Mouse (Mus musculus) heart, embryonic 14.5 days (tissue): ENCODE results near the gene Glb1l. TPM values are rescaled to one million over a fixed set of nuclear protein-coding genes. Genes with fewer than 3 reads are reported as not detected.

Experiments used
- ATAC-seq: fragments of 200-750 bp; cut with Nextera tagmentation; 2 replicates; pipeline ENCODE4 v1.8.0; 2017; ENCODE audit warnings: low read depth, moderate TSS enrichment; ENCODE audit not compliant: insufficient number of reproducible peaks, insufficient read depth, low FRiP score
- H3K27ac ChIP-seq, 2 experiments: fragments of 200-500 bp in 1 of 2; fragments of 300-500 bp in 1 of 2; sonication (generic) in 1 of 2; replicated peaks in 1 of 2; 2 replicates each; pipeline ENCODE4 v1.5.1; 2012 to 2014; ENCODE audit warnings: low read depth in 2 of 2, low read length in 2 of 2, control low read depth in 1 of 2, mild to moderate bottlenecking in 1 of 2, mixed read lengths in 1 of 2; ENCODE audit not compliant: control insufficient read depth in 1 of 2, insufficient read depth in 1 of 2
- H3K27me3 ChIP-seq: fragments of 300-500 bp; sonication (generic); 2 replicates; pipeline ENCODE4 v1.6.1; 2014; ENCODE audit warnings: mild to moderate bottlenecking, low read length, control low read depth; ENCODE audit not compliant: control insufficient read depth, insufficient read depth
- H3K36me3 ChIP-seq: fragments of 300-500 bp; sonication (generic); 2 replicates; pipeline ENCODE4 v1.6.1; 2014; ENCODE audit warnings: mild to moderate bottlenecking, control low read depth, low read length, mixed read lengths; ENCODE audit not compliant: control insufficient read depth, insufficient read depth
- H3K4me1 ChIP-seq, 2 experiments: fragments of 200-500 bp in 1 of 2; fragments of 300-500 bp in 1 of 2; sonication (generic) in 1 of 2; 2 replicates each; pipeline ENCODE4 v1.6.1; 2012 to 2014; ENCODE audit warnings: low read length in 2 of 2, control low read depth in 1 of 2, mixed read lengths in 1 of 2; ENCODE audit not compliant: control insufficient read depth in 2 of 2, insufficient read depth in 2 of 2
- H3K4me2 ChIP-seq: fragments of 300-500 bp; sonication (generic); 2 replicates; pipeline ENCODE4 v1.6.1; 2014; ENCODE audit warnings: mild to moderate bottlenecking, low read length
- H3K4me3 ChIP-seq, 2 experiments: fragments of 200-500 bp in 1 of 2; fragments of 300-500 bp in 1 of 2; sonication (generic) in 1 of 2; 2 replicates each; pipeline ENCODE4 v1.5.1; 2012 to 2014; ENCODE audit warnings: low read length in 2 of 2, mild to moderate bottlenecking in 2 of 2, control low read depth in 1 of 2, low read depth in 1 of 2, moderate library complexity in 1 of 2; ENCODE audit not compliant: control insufficient read depth in 1 of 2, insufficient read depth in 1 of 2
- H3K9ac ChIP-seq: fragments of 300-500 bp; sonication (generic); 2 replicates; pipeline ENCODE4 v1.6.1; 2014; ENCODE audit warnings: mild to moderate bottlenecking, low read length
- H3K9me3 ChIP-seq: fragments of 300-500 bp; sonication (generic); 2 replicates; pipeline ENCODE4 v1.6.1; 2016; ENCODE audit warnings: low read length, control low read depth; ENCODE audit not compliant: control insufficient read depth
- WGBS: fragments of 180-500 bp; shearing (Covaris S2); extraction: QIAGEN DNeasy Blood & Tissue Kit; methylation state at CpG from one replicate; pipeline ENCODE4 v1.1.7; 2014; 5-methylcytosine and 5-hydroxymethylcytosine counted together
- polyA plus RNA-seq: library from polyadenylated mRNA; unstranded; fragments of >200 nt; fragmentation: Nextera tagmentation; extraction: Ambion mirVana; gene quantifications from 2 replicates; pipeline ENCODE4 v1.2.1, GENCODE M21; 2014

Glb1l gene
- polyA plus RNA-seq, 1 experiment from 2014 or later: 8.4 TPM

GRCm38 (mm10) chr1:75219531-75219930 lies 8.9 kb upstream of the Glb1l start, which contains the start of gene Tuba4a:
Tuba4a (minus strand) TSS chr1:75219865.
- peaks cover 18% of the 10 kb centered on the region for H3K36me3 ChIP-seq
- peak within 1 kb of the TSS in 1 of 2 experiments; percentile 21; a peak in 1 of 4 replicates for H3K27ac ChIP-seq
- peak within 1 kb of the TSS; percentile 77 for H3K9ac ChIP-seq
- H3K4me3 ChIP-seq: peak within 1 kb of the TSS; percentile 52 to 63
- peak within 1 kb of the TSS; percentile 88 for H3K4me2 ChIP-seq
- H3K9me3 ChIP-seq: no peaks in the 10 kb centered on the region
- WGBS: 0% methylated on average over 34 of the region's 34 CpGs
- peaks cover 29% of the 10 kb centered on the region for H3K27me3 ChIP-seq
- peaks cover 4 to 9% of the 10 kb centered on the region in 2 experiments for H3K4me1 ChIP-seq
- peak; percentile 17; the same call in 1 of the 2 replicates for ATAC-seq

- peak overlapping the region; percentile 88 for H3K4me2 ChIP-seq
- peak overlapping the region; percentile 77 for H3K9ac ChIP-seq
- peaks cover 4 to 9% of the 10 kb centered on the region in 2 experiments for H3K4me1 ChIP-seq
- no peaks in the 10 kb centered on the region for H3K9me3 ChIP-seq
- peaks cover 29% of the 10 kb centered on the region for H3K27me3 ChIP-seq
- WGBS: under 1% methylated on average over 24 of the region's 24 CpGs
- H3K4me3 ChIP-seq: peak overlapping the region; percentile 52 to 63
- ATAC-seq: peak; percentile 82
- H3K36me3 ChIP-seq: peaks cover 22% of the 10 kb centered on the region
- H3K27ac ChIP-seq: peak overlapping the region in 1 of 2 experiments; percentile 21; a peak in 1 of 4 replicates
Observed at GRCm38 (mm10) chr1:75219078-75219477, 8.5 kb upstream of the Glb1l start.

GRCm38 (mm10) chr1:75218227-75219001 lies 7.8 kb upstream of the Glb1l start:
- peak; percentile 29 for ATAC-seq
- peaks cover 29% of the 10 kb centered on the region for H3K36me3 ChIP-seq
- peaks cover 4 to 9% of the 10 kb centered on the region in 2 experiments for H3K4me1 ChIP-seq
- WGBS: 2% methylated on average over 38 of the region's 38 CpGs
- H3K9ac ChIP-seq: peak overlapping the region; percentile 77
- peaks cover 29% of the 10 kb centered on the region for H3K27me3 ChIP-seq
- H3K4me3 ChIP-seq: peak overlapping the region; percentile 52 to 63
- peak overlapping the region; percentile 88 for H3K4me2 ChIP-seq
- H3K9me3 ChIP-seq: no peaks in the 10 kb centered on the region
- H3K27ac ChIP-seq: peak overlapping the region in 1 of 2 experiments; percentile 21; a peak in 1 of 4 replicates

GRCm38 (mm10) chr1:75217893-75218226 lies 7.2 kb upstream of the Glb1l start:
- Histone ChIP-seq H3K4me2 (peak overlapping the region; percentile 88), H3K4me3 (peak overlapping the region; percentile 52 to 63; a peak in 3 of 4 replicates), H3K9me3 (no peaks in the 10 kb centered on the region)

GRCm38 (mm10) chr1:75216797-75217585 lies 6.4 kb upstream of the Glb1l start:
- H3K4me3 ChIP-seq: no peak overlapping the region
- H3K4me2 ChIP-seq: no peak overlapping the region
- H3K9ac ChIP-seq: no peak overlapping the region
- 74% methylated on average over 13 of the region's 13 CpGs for WGBS
- H3K36me3 ChIP-seq: peaks cover 43% of the 10 kb centered on the region
- H3K27me3 ChIP-seq: peaks cover 29% of the 10 kb centered on the region
- H3K9me3 ChIP-seq: no peaks in the 10 kb centered on the region
- H3K27ac ChIP-seq: no peak overlapping the region
- ATAC-seq: no peak
- H3K4me1 ChIP-seq: peaks cover 5 to 9% of the 10 kb centered on the region in 2 experiments

More at GRCm38 (mm10) chr1:75217893-75218226, 7.2 kb upstream of the Glb1l start:
- no peak for ATAC-seq
- 3% methylated on average over 6 of the region's 6 CpGs for WGBS
- peaks cover 4 to 9% of the 10 kb centered on the region in 2 experiments for H3K4me1 ChIP-seq
- H3K36me3 ChIP-seq: peaks cover 34% of the 10 kb centered on the region
- H3K9ac ChIP-seq: peak overlapping the region; percentile 77
- no peak overlapping the region for H3K27ac ChIP-seq
- peaks cover 29% of the 10 kb centered on the region for H3K27me3 ChIP-seq

- H3K4me2 ChIP-seq: no peak overlapping the region
- H3K36me3 ChIP-seq: peaks cover 47% of the 10 kb centered on the region
- WGBS: 89% methylated on average over 9 of the region's 9 CpGs
- H3K4me1 ChIP-seq: peaks cover 9 to 19% of the 10 kb centered on the region in 2 experiments
- no peak for ATAC-seq
- H3K27ac ChIP-seq: no peak overlapping the region
- H3K9me3 ChIP-seq: no peaks in the 10 kb centered on the region
- H3K9ac ChIP-seq: no peak overlapping the region
- no peak overlapping the region for H3K4me3 ChIP-seq
- H3K27me3 ChIP-seq: peaks cover 19% of the 10 kb centered on the region
Observed at GRCm38 (mm10) chr1:75215785-75216184, 5.2 kb upstream of the Glb1l start.

GRCm38 (mm10) chr1:75214886-75215285 lies 4.3 kb upstream of the Glb1l start:
- peaks cover 47% of the 10 kb centered on the region for H3K36me3 ChIP-seq
- H3K9me3 ChIP-seq: no peaks in the 10 kb centered on the region
- no peak overlapping the region for H3K27ac ChIP-seq
- H3K4me1 ChIP-seq: peaks cover 12 to 24% of the 10 kb centered on the region in 2 experiments
- ATAC-seq: no peak
- H3K4me3 ChIP-seq: no peak overlapping the region
- WGBS: 67% methylated on average over 5 of the region's 5 CpGs
- no peak overlapping the region for H3K9ac ChIP-seq
- no peak overlapping the region for H3K4me2 ChIP-seq
- H3K27me3 ChIP-seq: peaks cover 12% of the 10 kb centered on the region
